Mouse (Mus musculus) adipocyte (in vitro differentiated cells): ENCODE results near the gene Isoc2a.
A peak's percentile ranks its signal among the peaks of the same experiment; 100 is the strongest.
"Not testable (repeated sequence)": the region's sequence is repeated elsewhere in the genome, so short reads cannot be mapped to it uniquely, and the experiment has no call there.

Experiments
- DNase-seq: peaks from one replicate; pipeline ENCODE4 v3.0.0-alpha.2; 2016; ENCODE audit warnings: low spot score

The Isoc2a gene

DNA sequence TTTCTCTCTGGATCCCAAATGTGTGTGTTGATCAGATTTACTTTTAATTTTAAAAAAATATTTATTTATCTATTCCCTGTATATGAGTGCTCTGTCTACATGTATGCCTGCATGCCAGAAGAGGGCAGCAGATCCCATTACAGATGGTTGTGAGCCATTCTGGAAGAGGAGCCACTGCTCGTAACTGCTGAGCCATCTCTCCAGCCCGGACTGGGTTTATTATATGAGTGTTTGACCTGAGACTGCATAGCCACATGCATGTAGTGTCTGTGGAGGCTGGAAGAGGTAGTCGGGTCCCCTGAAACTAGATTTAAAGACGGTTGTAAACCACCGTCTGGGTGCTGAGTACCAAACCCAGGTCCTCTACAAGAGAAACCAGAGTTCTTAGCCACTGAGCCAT lies 11.9 kb upstream of the Isoc2a start:
- DNase-seq = no peak

- DNase-seq = peak; percentile 92
Measured at GRCm38 (mm10) chr7:4865579-4866493, 11.1 kb upstream of the Isoc2a start.

GRCm38 (mm10) chr7:4866631-4867180 lies 10.2 kb upstream of the Isoc2a start:
- DNase-seq = no peak

DNA sequence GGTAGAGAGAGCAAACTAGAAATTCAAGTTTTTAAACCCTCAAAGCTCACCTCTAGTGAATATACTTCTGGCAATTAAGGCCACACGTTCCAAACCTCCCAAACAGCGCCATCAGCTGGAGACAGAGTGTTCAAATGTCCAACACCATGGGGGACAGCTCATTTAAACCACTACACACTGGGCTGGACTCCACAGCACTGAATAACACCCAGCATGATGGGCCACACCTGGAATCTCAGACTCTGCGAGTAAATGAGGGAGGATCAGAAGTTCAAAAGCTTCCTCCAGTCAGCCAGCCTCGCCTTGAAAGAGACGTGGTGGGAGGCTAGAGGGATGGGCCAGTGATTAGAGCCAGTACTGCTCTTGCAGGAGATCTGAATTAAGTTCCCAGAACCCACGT lies 6.8 kb upstream of the Isoc2a start, which contains the start of gene Isoc2b:
TSS of gene Isoc2b (minus strand) at position 126 of the 400 bp plus-strand sequence.
- DNase-seq = no peak

GRCm38 (mm10) chr7:4877226-4877625 lies 273 bp downstream of the Isoc2a start:
- no peak for DNase-seq

- peak; percentile 44 for DNase-seq
Measured at GRCm38 (mm10) chr7:4878186-4878585, 1.2 kb downstream of the Isoc2a start.

DNA sequence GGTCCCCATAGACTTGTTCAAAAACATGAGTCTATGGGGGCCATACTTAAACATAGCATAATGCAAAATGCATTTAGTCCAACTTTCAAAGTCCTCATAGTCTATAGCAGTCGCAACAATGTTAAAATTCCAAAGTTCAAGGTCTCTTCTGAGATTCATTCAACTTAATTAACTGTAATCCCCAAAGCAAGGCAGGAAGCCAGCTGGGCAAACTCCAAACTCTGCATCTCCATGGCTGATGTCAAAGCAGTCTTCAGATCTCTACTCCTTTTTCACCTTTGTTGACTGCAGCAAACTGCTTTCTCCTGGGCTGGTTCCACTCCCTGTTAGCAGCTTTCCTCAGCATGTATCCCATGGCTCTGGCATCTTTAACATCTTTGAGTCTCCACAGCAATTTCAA lies 2.1 kb downstream of the Isoc2a start:
- not testable (repeated sequence) for DNase-seq

DNA sequence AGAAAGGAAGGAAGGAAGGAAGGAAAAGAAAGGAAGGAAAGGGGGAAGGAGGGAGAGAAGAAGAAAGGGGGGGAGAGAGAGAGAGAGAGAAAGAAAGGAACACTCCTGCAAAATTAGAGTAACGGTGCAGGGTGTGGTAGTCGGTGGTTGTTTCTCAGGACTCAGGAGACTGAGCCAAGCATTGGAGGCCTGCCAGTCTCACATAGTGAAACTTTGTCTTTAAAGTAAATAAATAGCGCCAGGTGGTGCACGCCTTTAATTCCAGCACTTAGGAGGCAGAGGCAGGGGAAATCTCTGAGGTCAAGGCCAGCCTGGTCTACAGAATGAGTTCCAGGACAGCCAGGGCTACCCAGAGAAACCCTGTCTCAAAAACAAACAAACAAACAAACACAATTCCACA lies 9.7 kb downstream of the Isoc2a start:
- DNase-seq = no peak

GRCm38 (mm10) chr7:4895186-4895585 lies 18.2 kb downstream of the Isoc2a start:
- DNase-seq = no peak

GRCm38 (mm10) chr7:4898851-4899648 lies 22.1 kb downstream of the Isoc2a start:
- DNase-seq = no peak

GRCm38 (mm10) chr7:4899649-4900522 lies 22.9 kb downstream of the Isoc2a start:
- no peak for DNase-seq

DNA sequence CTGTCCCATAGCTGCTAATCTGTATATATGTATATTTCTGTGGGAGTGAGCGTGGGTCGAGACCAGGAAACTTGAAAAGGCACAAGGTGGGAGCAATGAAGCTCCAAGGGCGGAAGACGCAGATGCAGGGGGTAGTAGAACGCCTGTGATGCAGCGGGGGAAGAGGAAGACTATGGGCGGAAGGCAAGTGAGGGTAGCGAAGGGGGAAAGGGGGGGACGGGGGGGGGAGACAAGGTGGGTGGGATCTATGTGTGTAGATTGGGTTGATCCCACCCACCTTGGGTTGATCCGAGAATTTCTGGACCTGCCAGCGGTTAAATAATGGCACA lies 23.5 kb downstream of the Isoc2a start:
- DNase-seq = no peak

DNA sequence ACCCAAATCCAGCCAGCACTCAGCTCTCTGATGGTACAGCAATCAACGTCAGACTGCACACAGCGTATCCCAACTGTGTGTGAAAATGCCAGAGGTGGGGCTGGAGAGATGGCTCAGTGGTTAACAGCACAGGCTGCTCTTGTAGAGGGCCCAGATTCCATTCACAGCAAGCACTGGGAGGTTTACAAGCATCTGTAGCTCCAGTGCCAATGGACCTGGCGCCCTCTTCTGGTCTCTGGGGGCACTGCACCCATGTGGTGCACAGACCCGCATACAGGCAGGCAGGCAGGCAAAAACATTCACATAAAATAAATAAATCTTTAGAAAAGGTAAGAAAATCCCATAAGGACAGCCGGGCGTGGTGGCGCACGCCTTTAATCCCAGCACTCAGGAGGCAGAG lies 24.2 kb downstream of the Isoc2a start:
- DNase-seq = no peak

GRCm38 (mm10) chr7:4902404-4902803 lies 25.5 kb downstream of the Isoc2a start:
- DNase-seq = no peak

- DNase-seq = no peak
Measured at GRCm38 (mm10) chr7:4906466-4906950, 29.6 kb downstream of the Isoc2a start, which contains the start of gene Gm36210. Gene Gm36210, minus strand, starts transcription at chr7:4906516.

GRCm38 (mm10) chr7:4911561-4911960 lies 34.6 kb downstream of the Isoc2a start:
- peak; percentile 54 for DNase-seq

GRCm38 (mm10) chr7:4912248-4912647 lies 35.3 kb downstream of the Isoc2a start:
- DNase-seq = peak; percentile 61

DNA sequence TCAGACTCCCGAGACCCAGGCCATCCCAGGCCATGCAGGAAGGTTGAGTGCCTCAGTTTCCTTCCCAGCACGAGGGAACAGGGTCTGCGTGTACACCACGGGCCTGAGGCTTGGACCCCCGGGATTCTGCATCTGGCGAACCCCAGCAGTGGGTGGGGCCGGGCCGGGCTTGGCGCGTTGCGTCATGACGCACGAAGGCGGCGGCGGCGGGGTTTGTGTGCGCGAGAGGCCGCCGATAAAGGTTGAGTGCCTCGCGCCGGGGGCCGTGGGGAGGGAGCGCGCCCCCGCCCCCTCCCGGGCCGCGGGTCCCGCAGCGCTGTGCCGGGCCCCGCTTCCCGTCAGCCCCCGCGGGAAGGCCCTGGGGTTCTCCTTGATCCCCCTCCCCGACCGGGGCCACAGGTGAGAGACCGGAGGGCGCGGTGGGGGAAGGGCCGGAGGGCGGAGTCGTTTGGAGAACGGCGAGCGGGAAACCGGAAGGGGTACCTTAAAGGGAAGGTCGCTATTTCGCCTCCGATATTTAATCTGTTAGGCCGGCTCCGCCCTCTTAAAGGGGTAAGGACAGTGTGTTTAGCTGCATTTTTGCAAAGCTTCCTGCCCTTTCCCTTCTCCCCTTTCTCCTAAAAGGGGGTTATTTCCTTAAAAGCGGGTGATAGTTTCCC lies 38.2 kb downstream of the Isoc2a start, which contains the start of gene Zfp628:
TSS of gene Zfp628 (plus strand) at position 211 of the 659 bp plus-strand sequence.
- DNase-seq = peak; percentile 91

GRCm38 (mm10) chr7:4915669-4916416 lies 38.9 kb downstream of the Isoc2a start:
- DNase-seq = no peak

DNA sequence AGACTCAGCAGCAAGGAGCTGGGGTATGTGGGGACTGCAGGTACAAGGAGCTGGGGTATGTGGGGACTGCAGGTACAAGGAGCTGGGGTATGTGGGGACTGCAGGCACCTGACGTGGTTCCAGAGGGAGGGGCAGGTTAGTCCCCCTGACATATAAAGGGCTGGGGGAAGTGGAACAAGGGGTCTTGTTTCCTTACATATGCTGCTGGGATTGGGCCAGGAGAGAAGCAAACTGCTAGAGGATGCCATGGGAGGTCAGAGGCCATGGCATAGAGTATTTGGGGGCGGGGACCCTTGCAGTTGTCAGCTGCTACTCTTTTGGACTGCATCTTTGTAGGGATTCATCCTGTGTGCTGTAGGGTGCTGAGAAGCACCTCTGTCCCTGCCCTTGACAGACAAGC lies 40.5 kb downstream of the Isoc2a start:
- DNase-seq = no peak
